Mouse (Mus musculus) hindbrain, embryonic 12.5 days (tissue): ENCODE results near the gene Sept9. TPM values are rescaled to one million over a fixed set of nuclear protein-coding genes. Genes with fewer than 3 reads are reported as not detected.

Source experiments
- ATAC-seq: fragments of 200-750 bp; cut with Nextera tagmentation; 2 replicates; pipeline ENCODE4 v1.8.0; 2017; ENCODE audit warnings: moderate TSS enrichment; ENCODE audit not compliant: low FRiP score
- H3K27ac ChIP-seq: fragments of 300-500 bp; sonication (generic); 2 replicates; pipeline ENCODE4 v1.5.1; 2016; ENCODE audit warnings: mild to moderate bottlenecking
- H3K27me3 ChIP-seq: fragments of 300-500 bp; sonication (generic); 2 replicates; pipeline ENCODE4 v1.6.1; 2016; ENCODE audit warnings: mild to moderate bottlenecking
- H3K36me3 ChIP-seq: fragments of 300-500 bp; sonication (generic); 2 replicates; pipeline ENCODE4 v1.6.1; 2016; ENCODE audit warnings: mild to moderate bottlenecking
- H3K4me1 ChIP-seq: fragments of 300-500 bp; sonication (generic); 2 replicates; pipeline ENCODE4 v1.6.1; 2016
- H3K4me2 ChIP-seq: fragments of 300-500 bp; sonication (generic); replicated peaks from 2 replicates; pipeline ENCODE4 v1.6.1; 2016; ENCODE audit warnings: mild to moderate bottlenecking
- H3K4me3 ChIP-seq: fragments of 300-500 bp; sonication (generic); 2 replicates; pipeline ENCODE4 v1.5.1; 2016; ENCODE audit warnings: mild to moderate bottlenecking
- H3K9ac ChIP-seq: fragments of 300-500 bp; sonication (generic); 2 replicates; pipeline ENCODE4 v1.6.1; 2016; ENCODE audit warnings: mild to moderate bottlenecking, moderate library complexity
- H3K9me3 ChIP-seq: fragments of 300-500 bp; sonication (generic); replicated peaks from 2 replicates; pipeline ENCODE4 v1.6.1; 2016; ENCODE audit warnings: mild to moderate bottlenecking
- WGBS: fragments of 180-500 bp; shearing (Covaris S2); methylation state at CpG from one replicate; pipeline ENCODE4 v1.1.7; 2016; 5-methylcytosine and 5-hydroxymethylcytosine counted together
- polyA plus RNA-seq: library from polyadenylated mRNA; unstranded; fragments of >200 nt; fragmentation: Nextera tagmentation; extraction: Ambion mirVana; gene quantifications from 2 replicates; pipeline ENCODE4 v1.2.1, GENCODE M21; 2016

Sept9 gene
- polyA plus RNA-seq, 1 experiment from 2014 or later = 165 TPM

GRCm38 (mm10) chr11:117291271-117292059, 92.0 kb downstream of the Sept9 start:
- H3K4me1 ChIP-seq = peaks cover 32% of the 10 kb centered on the region
- ATAC-seq = no peak

GRCm38 (mm10) chr11:117292446-117292845, 93.0 kb downstream of the Sept9 start:
- no peak overlapping the region for H3K4me2 ChIP-seq
- 86% methylated on average over 11 of the region's 11 CpGs for WGBS
- no peak for ATAC-seq
- H3K4me1 ChIP-seq = peaks cover 33% of the 10 kb centered on the region
- no peak overlapping the region for H3K27ac ChIP-seq
- no peak overlapping the region for H3K9ac ChIP-seq
- no peaks in the 10 kb centered on the region for H3K27me3 ChIP-seq
- H3K4me3 ChIP-seq = no peak overlapping the region
- H3K36me3 ChIP-seq = peaks cover 22% of the 10 kb centered on the region
- no peaks in the 10 kb centered on the region for H3K9me3 ChIP-seq

More at GRCm38 (mm10) chr11:117291271-117292059, 92.0 kb downstream of the Sept9 start:
- no peak overlapping the region for H3K9ac ChIP-seq
- no peak overlapping the region for H3K4me3 ChIP-seq
- no peak overlapping the region for H3K27ac ChIP-seq
- H3K9me3 ChIP-seq = no peaks in the 10 kb centered on the region
- no peak overlapping the region for H3K4me2 ChIP-seq
- WGBS = 94% methylated on average over 30 of the region's 30 CpGs
- H3K27me3 ChIP-seq = no peaks in the 10 kb centered on the region
- peaks cover 22% of the 10 kb centered on the region for H3K36me3 ChIP-seq

- 56% methylated on average over 7 of the region's 7 CpGs for WGBS
- Histone ChIP-seq H3K27me3 (no peaks in the 10 kb centered on the region), H3K4me2 (no peak overlapping the region), H3K4me3 (no peak overlapping the region), H3K27ac (no peak overlapping the region), H3K9ac (no peak overlapping the region), H3K36me3 (peaks cover 25% of the 10 kb centered on the region), H3K9me3 (no peaks in the 10 kb centered on the region), H3K4me1 (peaks cover 28% of the 10 kb centered on the region)
- ATAC-seq = no peak
Observed at GRCm38 (mm10) chr11:117295266-117295665, 95.8 kb downstream of the Sept9 start.

DNA sequence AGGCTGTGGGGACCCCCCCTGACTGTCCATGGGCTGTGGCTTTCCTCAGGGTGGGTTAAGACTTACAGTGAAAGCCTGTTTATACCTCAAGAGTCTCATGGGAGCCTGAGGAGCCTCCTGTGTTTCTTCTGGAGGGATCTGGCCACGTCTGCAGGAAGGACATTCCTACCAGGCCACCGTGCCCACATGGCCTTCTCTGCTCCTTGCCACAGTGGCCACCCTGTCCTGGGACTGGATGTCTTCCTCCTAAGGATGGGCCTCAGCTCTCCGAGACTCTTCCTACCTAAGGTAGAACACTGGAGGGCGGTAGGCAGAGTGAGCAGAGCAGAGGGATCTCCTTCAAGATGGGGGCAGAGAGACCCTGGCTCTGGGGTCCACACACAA, 96.6 kb downstream of the Sept9 start:
- no peak overlapping the region for H3K4me3 ChIP-seq
- ATAC-seq = 0 out of 2 replicates have a peak, but pooled peaks have one; percentile 22
- H3K27ac ChIP-seq = peak overlapping the region; percentile 52; the same call in 1 of the 2 replicates
- no peak overlapping the region for H3K9ac ChIP-seq
- WGBS = 76% methylated on average over 4 of the region's 4 CpGs
- H3K27me3 ChIP-seq = no peaks in the 10 kb centered on the region
- H3K4me2 ChIP-seq = no peak overlapping the region
- peaks cover 28% of the 10 kb centered on the region for H3K4me1 ChIP-seq
- no peaks in the 10 kb centered on the region for H3K9me3 ChIP-seq
- H3K36me3 ChIP-seq = peaks cover 17% of the 10 kb centered on the region

DNA sequence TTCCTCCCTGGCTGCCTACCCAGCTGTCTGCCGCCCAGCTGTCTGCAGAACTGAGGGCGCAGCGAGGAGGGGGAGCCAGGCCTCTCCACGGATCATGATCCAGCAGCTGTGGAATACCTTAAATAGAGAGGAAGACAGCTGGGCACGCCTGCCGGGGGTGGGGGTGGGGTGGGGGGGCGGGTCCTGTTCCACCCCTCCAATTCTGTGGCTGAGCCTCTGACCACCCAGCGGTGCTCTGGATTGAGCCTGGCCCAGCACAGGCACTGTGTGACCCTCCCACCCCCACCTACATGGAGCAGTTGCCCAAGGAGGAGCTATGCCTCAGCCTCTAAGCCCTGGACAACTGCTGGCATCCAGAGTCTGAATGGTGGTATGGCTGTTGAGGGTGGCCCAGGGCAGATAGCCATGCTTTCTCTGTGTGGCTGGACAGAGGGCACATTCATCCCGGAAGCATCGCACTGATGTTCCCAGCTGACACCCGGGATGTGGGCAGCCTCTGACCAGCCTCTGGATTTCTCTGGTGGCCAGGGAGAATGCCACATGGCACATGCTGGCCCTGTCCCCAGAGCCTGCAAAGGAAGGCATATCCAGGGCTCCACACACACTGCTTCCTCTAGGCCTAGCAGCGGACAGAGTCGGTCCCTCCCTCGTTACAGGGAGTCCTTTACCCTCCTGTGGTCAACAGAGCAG, 97.2 kb downstream of the Sept9 start:
- H3K27ac ChIP-seq = peak overlapping the region; percentile 52; the same call in 1 of the 2 replicates
- H3K4me3 ChIP-seq = no peak overlapping the region
- peaks cover 12% of the 10 kb centered on the region for H3K36me3 ChIP-seq
- peak; percentile 26; the same call in 1 of the 2 replicates for ATAC-seq
- no peak overlapping the region for H3K9ac ChIP-seq
- H3K9me3 ChIP-seq = no peaks in the 10 kb centered on the region
- H3K27me3 ChIP-seq = no peaks in the 10 kb centered on the region
- peaks cover 28% of the 10 kb centered on the region for H3K4me1 ChIP-seq
- 60% methylated on average over 12 of the region's 14 CpGs for WGBS
- no peak overlapping the region for H3K4me2 ChIP-seq

GRCm38 (mm10) chr11:117297190-117297829, 97.8 kb downstream of the Sept9 start:
- 0 out of 2 replicates have a peak, but pooled peaks cover 5% of the 10 kb centered on the region for H3K36me3 ChIP-seq
- H3K4me2 ChIP-seq = no peak overlapping the region
- no peaks in the 10 kb centered on the region for H3K27me3 ChIP-seq
- H3K4me1 ChIP-seq = peaks cover 28% of the 10 kb centered on the region
- 0 out of 2 replicates have a peak overlapping the region, but pooled peaks have one; percentile 2 for H3K27ac ChIP-seq
- H3K4me3 ChIP-seq = no peak overlapping the region
- WGBS = 88% methylated on average over 3 of the region's 3 CpGs
- H3K9me3 ChIP-seq = no peaks in the 10 kb centered on the region
- ATAC-seq = no peak
- no peak overlapping the region for H3K9ac ChIP-seq

DNA sequence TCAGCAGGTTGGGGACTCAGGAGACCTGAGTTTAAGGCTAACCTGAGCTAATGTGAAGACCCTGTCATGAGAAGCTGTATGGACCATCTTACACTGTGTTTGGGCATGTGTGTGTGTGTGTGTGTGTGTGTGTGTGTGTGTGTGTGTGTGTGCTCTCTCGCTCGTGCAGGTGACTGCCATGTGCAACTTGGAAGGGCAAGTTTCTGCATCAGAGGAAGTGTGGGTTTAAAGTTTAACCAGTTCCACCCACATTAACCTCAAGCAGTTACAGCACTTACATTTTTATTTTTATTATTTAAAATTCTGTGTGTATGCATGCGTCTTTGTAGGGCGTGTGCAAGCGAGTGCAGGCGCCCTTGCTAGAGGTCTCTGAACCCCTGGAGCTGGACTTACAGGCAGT, 100.3 kb downstream of the Sept9 start:
- Histone ChIP-seq H3K9me3 (no peaks in the 10 kb centered on the region), H3K9ac (no peak overlapping the region), H3K36me3 (0 out of 2 replicates have a peak, but pooled peaks cover 3% of the 10 kb centered on the region), H3K4me3 (no peak overlapping the region), H3K4me1 (peaks cover 22% of the 10 kb centered on the region), H3K27ac (no peak overlapping the region), H3K4me2 (no peak overlapping the region), H3K27me3 (no peaks in the 10 kb centered on the region)
- ATAC-seq = no peak
- 95% methylated on average over 6 of the region's 6 CpGs for WGBS

GRCm38 (mm10) chr11:117300809-117301208, 101.3 kb downstream of the Sept9 start:
- no peak overlapping the region for H3K27ac ChIP-seq

GRCm38 (mm10) chr11:117301716-117302115, 102.3 kb downstream of the Sept9 start:
- 0 out of 2 replicates have a peak, but pooled peaks cover 3% of the 10 kb centered on the region for H3K36me3 ChIP-seq
- H3K4me1 ChIP-seq = peaks cover 7% of the 10 kb centered on the region
- no peak overlapping the region for H3K9ac ChIP-seq
- no peak overlapping the region for H3K4me2 ChIP-seq
- H3K27me3 ChIP-seq = no peaks in the 10 kb centered on the region
- 76% methylated on average over 6 of the region's 6 CpGs for WGBS
- H3K4me3 ChIP-seq = no peak overlapping the region
- no peak overlapping the region for H3K27ac ChIP-seq
- no peaks in the 10 kb centered on the region for H3K9me3 ChIP-seq
- ATAC-seq = no peak

More at GRCm38 (mm10) chr11:117300809-117301208, 101.3 kb downstream of the Sept9 start:
- no peaks in the 10 kb centered on the region for H3K9me3 ChIP-seq
- peaks cover 15% of the 10 kb centered on the region for H3K4me1 ChIP-seq
- no peak for ATAC-seq
- H3K36me3 ChIP-seq = 0 out of 2 replicates have a peak, but pooled peaks cover 3% of the 10 kb centered on the region
- no peak overlapping the region for H3K4me2 ChIP-seq
- no peak overlapping the region for H3K4me3 ChIP-seq
- no peaks in the 10 kb centered on the region for H3K27me3 ChIP-seq
- H3K9ac ChIP-seq = no peak overlapping the region
- WGBS = 92% methylated on average over 4 of the region's 4 CpGs

GRCm38 (mm10) chr11:117302371-117302770, 102.9 kb downstream of the Sept9 start:
- Histone ChIP-seq H3K9me3 (no peaks in the 10 kb centered on the region), H3K27ac (no peak overlapping the region), H3K4me2 (no peak overlapping the region), H3K4me1 (peaks cover 9% of the 10 kb centered on the region; the same call in 1 of the 2 replicates), H3K36me3 (0 out of 2 replicates have a peak, but pooled peaks cover 3% of the 10 kb centered on the region), H3K9ac (no peak overlapping the region), H3K4me3 (no peak overlapping the region), H3K27me3 (no peaks in the 10 kb centered on the region)
- ATAC-seq = no peak
- WGBS = 90% methylated on average over 5 of the region's 5 CpGs

- WGBS = 79% methylated on average over 7 of the region's 7 CpGs
Observed at GRCm38 (mm10) chr11:117305509-117306188, 106.2 kb downstream of the Sept9 start.

More at GRCm38 (mm10) chr11:117305509-117306188, 106.2 kb downstream of the Sept9 start:
- no peaks in the 10 kb centered on the region for H3K9me3 ChIP-seq
- H3K27ac ChIP-seq = no peak overlapping the region
- H3K4me3 ChIP-seq = no peak overlapping the region
- H3K4me1 ChIP-seq = peaks cover 41% of the 10 kb centered on the region
- H3K4me2 ChIP-seq = no peak overlapping the region
- H3K9ac ChIP-seq = no peak overlapping the region
- no peak for ATAC-seq
- no peaks in the 10 kb centered on the region for H3K27me3 ChIP-seq
- H3K36me3 ChIP-seq = no peaks in the 10 kb centered on the region
